Mouse (Mus musculus): ENCODE results near the gene Ppard.
A peak's percentile ranks its signal among the peaks of the same experiment; 100 is the strongest.

Gene Ppard

GRCm38 (mm10) chr17:28286133-28286532 lies 53.6 kb downstream of the Ppard start:
- DNase-seq (ENCODE audit: inconsistent ontology term): no peak

DNA sequence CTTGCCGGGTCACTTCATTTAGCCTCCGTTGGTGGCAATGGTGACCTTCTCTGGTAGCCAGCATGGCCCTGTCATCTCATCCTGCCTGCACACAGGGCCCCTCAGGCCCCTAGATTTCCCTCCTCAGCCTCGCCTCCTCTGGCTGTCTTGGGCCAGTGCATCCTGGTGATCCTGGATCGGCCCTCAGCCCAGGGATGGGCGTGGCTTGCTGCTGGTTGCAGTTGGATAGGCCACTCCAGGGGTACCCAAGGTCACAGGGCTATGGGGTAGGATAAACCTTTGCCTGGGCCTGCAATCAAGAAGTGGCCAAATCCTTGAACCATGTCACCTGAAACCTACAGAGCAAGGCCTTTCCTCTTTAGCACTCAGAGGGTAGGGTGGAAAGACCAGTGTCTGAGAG lies 54.5 kb downstream of the Ppard start:
- no peak for DNase-seq (ENCODE audit: inconsistent ontology term)

DNA sequence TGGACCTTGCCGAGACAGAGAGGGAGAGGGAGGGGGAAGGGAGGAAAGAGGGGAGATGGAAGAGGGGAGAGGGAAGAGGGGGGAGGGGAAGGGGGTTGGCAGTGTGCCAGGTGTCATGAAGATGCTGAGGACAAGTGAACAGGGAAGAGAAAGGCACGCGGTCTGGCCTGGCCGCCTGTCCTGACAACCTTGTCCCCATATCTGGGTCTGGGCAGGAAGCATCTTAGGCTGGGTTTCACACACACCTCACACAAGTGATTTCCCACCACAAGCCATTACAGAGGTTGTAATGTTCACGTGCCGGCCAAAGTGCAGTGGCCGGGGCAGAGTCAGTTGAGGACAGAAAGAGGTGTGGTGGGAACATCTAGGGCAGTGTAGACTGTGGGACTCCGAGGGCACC lies 55.1 kb downstream of the Ppard start:
- no peak for DNase-seq (ENCODE audit: inconsistent ontology term)

DNA sequence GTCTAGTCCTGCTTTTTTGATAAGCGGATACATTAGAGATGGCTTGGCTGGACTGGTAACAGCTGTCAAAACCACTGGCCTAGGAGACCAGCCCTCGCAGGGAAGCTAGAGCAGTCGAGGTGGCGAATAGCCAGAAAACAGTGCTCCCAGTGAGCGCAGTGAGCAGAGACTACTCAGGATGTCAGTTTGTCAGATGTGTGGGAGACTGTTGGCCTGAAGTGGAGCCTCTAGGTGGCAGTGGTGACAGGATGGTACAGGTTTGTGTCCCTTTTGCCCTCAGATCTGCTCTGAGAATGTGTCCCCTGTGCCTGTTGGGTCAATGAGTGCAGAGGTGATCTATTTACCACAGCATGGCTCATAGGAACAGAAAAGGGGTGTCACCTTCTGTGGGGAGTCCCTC lies 55.5 kb downstream of the Ppard start:
- no peak for DNase-seq (ENCODE audit: inconsistent ontology term)

DNA sequence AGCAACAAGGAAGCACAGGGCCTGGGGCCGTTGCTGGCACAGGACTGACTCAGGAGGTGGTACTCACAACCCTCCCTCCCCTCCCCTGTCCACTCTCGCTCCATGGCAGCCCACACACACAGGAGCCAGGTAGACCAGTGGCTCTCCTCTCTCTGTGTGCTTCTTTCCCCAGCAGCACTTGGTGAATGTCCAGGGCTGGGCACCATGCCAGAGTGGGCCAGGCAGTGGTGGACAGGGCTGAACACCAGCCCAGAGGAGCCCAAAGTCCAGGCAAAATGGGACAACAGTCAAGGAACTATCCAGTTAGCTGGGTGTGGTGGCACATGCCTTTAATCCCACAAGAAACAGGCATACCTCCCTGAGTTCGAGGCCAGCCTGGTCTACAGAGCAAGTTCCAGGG lies 57.8 kb downstream of the Ppard start:
- peak; percentile 66 for DNase-seq (ENCODE audit: inconsistent ontology term)

DNA sequence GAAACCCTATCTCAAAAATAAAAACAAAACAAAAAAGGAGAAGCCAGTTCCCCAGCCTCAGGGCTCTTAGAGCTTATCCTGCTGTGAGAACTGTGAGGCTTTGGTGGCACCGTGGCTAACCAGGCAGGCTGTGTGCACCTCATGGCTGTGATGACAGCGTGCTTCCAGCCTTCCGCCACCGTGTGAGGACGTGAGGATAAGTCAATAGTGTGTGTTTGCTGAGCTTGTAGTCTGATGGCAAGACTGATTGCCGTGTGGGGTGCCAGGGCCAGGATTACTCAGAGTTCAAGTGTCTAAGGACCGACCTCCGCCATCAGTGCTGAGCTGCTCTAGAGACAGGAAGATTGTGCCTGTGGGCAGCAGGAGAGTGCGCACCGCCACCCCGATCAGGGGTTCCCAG lies 58.2 kb downstream of the Ppard start:
- DNase-seq (ENCODE audit: inconsistent ontology term): no peak

GRCm38 (mm10) chr17:28291346-28291745 lies 58.8 kb downstream of the Ppard start:
- no peak for DNase-seq (ENCODE audit: inconsistent ontology term)

- no peak for DNase-seq (ENCODE audit: inconsistent ontology term)
These were observed 61.2 kb downstream of the Ppard start for GRCm38 (mm10) chr17:28293716-28294115.

- no peak for DNase-seq (ENCODE audit: inconsistent ontology term)
These were observed 62.2 kb downstream of the Ppard start for GRCm38 (mm10) chr17:28294449-28295333.

DNA sequence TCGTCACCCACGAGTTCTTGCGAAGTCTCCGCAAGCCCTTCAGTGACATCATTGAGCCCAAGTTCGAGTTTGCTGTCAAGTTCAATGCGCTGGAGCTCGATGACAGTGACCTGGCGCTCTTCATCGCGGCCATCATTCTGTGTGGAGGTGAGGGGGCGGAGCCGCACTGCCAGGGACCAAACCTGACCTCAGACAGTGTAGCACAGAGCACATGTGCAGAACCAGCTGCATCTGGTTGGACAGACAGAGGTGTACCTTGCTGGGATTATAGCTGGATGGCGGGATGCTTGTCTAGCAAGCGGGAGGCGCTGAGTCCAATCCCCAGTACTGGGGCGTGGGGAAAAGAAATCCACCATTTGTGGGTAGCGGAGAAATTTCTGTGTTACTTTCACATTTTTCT lies 66.4 kb downstream of the Ppard start:
- no peak for DNase-seq (ENCODE audit: inconsistent ontology term)

- no peak for DNase-seq (ENCODE audit: inconsistent ontology term)
These were observed 67.3 kb downstream of the Ppard start for GRCm38 (mm10) chr17:28299669-28300320.

DNA sequence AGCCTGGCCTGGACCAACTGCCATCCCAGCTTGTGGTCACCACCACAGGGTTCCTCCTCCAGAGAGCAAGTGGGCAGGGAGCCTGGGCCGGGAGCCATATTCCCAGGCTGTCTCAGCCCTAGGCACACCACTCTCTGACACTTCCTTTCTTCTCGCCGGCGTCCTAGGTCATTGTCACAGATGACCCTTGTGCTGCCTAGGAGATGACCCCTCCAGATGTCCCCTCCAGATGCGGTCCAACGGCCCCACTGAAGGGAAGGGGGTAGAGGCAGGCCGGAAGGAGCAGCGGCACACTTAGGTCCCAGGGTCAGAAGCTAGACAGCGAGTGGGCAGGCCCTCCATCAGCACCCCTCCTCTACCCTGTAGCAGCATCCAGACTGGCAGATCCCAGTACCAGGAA lies 67.8 kb downstream of the Ppard start:
- DNase-seq (ENCODE audit: inconsistent ontology term): peak; percentile 43

DNA sequence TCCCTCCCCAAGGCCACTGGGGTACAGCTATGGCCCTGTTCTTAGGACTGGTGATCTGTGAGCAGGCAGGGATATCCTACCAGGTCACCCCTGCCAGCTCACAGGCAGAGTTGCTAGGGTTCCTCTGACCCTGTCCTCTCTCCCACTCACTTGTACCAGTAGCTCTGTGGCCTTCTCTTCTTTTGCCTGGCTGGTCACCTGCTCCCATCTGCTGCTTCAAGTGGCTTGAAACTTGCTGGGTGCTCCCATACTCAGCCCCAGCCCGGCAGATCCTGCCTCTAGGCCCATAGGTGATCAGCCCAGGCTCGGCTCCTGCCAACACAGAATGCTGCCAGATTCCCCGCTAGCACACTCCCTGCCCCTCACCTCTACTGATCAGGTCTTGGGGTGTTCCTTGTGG lies 68.3 kb downstream of the Ppard start:
- DNase-seq (ENCODE audit: inconsistent ontology term): no peak

DNA sequence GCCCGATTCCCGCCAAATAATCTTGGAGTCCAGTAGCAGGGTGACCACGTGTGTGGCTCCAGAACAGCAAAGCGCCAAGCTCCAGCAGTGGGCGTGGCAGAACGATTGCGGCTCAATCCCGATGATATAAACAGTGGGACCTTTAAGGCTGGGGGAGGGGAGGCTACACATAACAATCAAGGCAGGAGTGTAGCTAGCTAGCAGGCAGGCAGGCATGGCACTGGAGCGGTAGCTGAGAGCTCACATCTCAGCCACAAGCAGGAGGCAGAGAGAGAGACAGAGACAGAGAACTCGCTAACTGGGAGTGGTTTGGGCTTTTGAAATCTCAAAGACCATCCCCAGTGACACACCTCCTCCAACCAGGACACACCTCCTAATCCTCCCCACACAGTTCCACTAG lies 72.7 kb downstream of the Ppard start:
- no peak for DNase-seq (ENCODE audit: inconsistent ontology term)

DNA sequence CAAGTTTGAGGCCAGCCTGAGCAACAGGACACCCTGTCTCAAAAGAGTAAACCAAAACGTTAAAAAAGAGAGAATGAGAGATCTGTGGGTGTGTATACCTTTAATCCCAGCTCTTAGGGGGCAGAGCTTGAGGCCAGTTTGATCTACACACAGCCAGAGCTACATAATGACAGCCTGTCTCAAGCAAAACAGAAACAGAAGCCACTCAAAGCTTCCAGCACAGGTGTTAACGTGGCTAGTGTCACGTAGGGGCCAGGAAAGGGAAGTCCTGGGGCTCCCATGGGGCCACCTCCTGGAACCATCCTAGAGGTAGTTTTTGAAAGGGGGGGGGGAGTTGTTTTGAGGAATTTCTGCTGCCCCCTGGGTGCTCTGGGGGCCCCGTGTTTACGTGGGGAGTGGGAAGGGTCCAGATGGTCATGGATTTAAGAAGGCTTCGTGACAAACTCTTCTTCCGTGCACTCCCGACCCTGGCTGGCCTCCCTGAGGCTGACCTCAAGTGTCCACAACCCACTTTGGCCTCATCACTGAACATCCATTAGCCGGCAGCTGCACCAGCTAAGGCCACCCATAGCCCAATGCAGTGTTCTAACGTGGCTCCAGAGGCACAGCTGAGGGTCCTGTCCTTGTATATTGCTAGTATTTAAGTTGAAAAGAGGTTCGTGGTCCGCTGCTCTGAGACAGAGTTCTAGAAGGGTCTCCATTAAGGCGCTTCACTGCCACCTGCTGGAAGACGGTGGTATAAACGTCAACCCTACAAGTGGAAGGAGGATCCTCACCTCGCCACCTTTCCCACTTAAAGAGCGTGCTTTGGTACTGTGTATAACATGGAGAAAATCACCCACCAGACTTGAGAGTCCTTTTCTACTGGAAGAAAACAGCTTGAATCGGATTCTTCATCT lies 76.0 kb downstream of the Ppard start:
- peak; percentile 64 for DNase-seq (ENCODE audit: inconsistent ontology term)

GRCm38 (mm10) chr17:28310831-28311230 lies 78.3 kb downstream of the Ppard start:
- DNase-seq (ENCODE audit: inconsistent ontology term): no peak

- DNase-seq (ENCODE audit: inconsistent ontology term): no peak
These were observed 79.0 kb downstream of the Ppard start for GRCm38 (mm10) chr17:28311366-28312132.

- DNase-seq (ENCODE audit: inconsistent ontology term): no peak
These were observed 80.0 kb downstream of the Ppard start for GRCm38 (mm10) chr17:28312232-28313211.

GRCm38 (mm10) chr17:28313212-28313879 lies 80.8 kb downstream of the Ppard start, which contains the start of gene Fance:
Gene Fance, plus strand, starts transcription at chr17:28313519.
- peak; percentile 100 for DNase-seq (ENCODE audit: inconsistent ontology term)

DNA sequence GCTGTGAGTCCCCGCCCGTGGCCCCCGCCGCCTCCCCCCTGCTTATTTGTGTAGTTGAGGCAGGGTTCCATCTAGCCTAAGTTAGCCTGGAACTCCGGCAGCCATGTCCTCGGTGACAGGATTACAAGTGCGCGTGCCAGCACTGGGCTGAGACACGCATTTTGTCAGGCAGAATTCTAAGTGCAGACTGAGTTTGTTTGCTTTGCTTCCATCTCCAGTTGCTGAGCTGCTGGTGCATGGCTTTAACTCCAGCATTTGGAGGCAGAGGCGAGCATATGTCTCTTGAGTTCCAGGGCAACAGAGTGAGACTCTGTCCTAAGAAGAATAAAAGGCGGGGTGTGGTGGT lies 81.4 kb downstream of the Ppard start:
- DNase-seq (ENCODE audit: inconsistent ontology term): no peak
